Mouse (Mus musculus) CD8-positive naive resting alpha-beta T cell, adult 57 days (primary cell): ENCODE measurements around the gene Ccdc73. TPM values are rescaled to one million over a fixed set of nuclear protein-coding genes. Genes with fewer than 3 reads are reported as not detected.

Experiments used
- total RNA-seq: library from RNA; stranded (reverse); gene quantifications from one replicate; pipeline ENCODE4 v1.2.4, GENCODE M21; 2023

Ccdc73 gene
- total RNA-seq, result not detected

GRCm38 (mm10) chr2:104867282-104867855, at the start of gene Ccdc73:
Ccdc73 (plus strand) TSS chr2:104867805.

GRCm38 (mm10) chr2:104849276-104849990, 18.2 kb upstream of the Ccdc73 start, which contains the start of gene Prrg4:
Prrg4 (minus strand) TSS chr2:104849876.

GRCm38 (mm10) chr2:105016967-105017287, 149.3 kb downstream of the Ccdc73 start, which contains the start of gene Eif3m:
Eif3m (minus strand) TSS chr2:105017080.

Other genes starting within 250 kb of the Ccdc73 start
- 2.8 TPM for gene Tcp11l1, start 155.6 kb upstream of the Ccdc73 start, total RNA-seq
- not detected for gene Pin1rt1, start 151.4 kb upstream of the Ccdc73 start, total RNA-seq
- gene Depdc7, start 124.9 kb upstream of the Ccdc73 start, total RNA-seq, result not detected
- 8.5 TPM for gene Qser1, start 51.0 kb upstream of the Ccdc73 start, total RNA-seq
- 8.9 TPM for gene Prrg4, start 17.9 kb upstream of the Ccdc73 start, total RNA-seq
- gene Eif3m, start 149.3 kb downstream of the Ccdc73 start, total RNA-seq, result 161 TPM
- not detected for gene Gm11060, start 224.2 kb downstream of the Ccdc73 start, total RNA-seq